Mouse (Mus musculus): ENCODE measurements around the gene Arvcf.

- no peak for TF ChIP-seq CTCF (IDR thresholded peaks at IDR 0.05; ENCODE audit: low read depth)
- TF ChIP-seq EP300 (optimal IDR thresholded peaks at IDR 0.05) = no peak
Observed at GRCm38 (mm10) chr16:18386972-18387371, 39.0 kb downstream of the Arvcf start.
